Mouse (Mus musculus) CH12.LX (cell line): ENCODE measurements around the gene Drg2. TPM values are rescaled to one million over a fixed set of nuclear protein-coding genes. Genes with fewer than 3 reads are reported as not detected.

ENCODE experiments used
- DNase-seq: peaks from one replicate; pipeline ENCODE4 v3.0.0-alpha.2; 2013; ENCODE audit errors: extremely low read depth
- H3K27ac ChIP-seq: 2 replicates; pipeline ENCODE4 v1.5.1; 2012; ENCODE audit warnings: low read depth, mild to moderate bottlenecking, control low read depth, moderate library complexity; ENCODE audit not compliant: insufficient read depth
- H3K27me3 ChIP-seq: replicated peaks from 2 replicates; pipeline ENCODE3; 2012; ENCODE audit warnings: inconsistent platforms
- H3K36me3 ChIP-seq, 2 experiments: replicated peaks in 1 of 2; 2 replicates each; pipeline versions ENCODE3 to v1.6.1; 2012; ENCODE audit warnings: inconsistent platforms in 1 of 2, low read length in 1 of 2, mild to moderate bottlenecking in 1 of 2, mixed read lengths in 1 of 2, moderate library complexity in 1 of 2; ENCODE audit not compliant: control insufficient read depth in 1 of 2, insufficient read depth in 1 of 2
- H3K4me1 ChIP-seq, 2 experiments: 2 replicates each; pipeline ENCODE4 v1.6.1; 2012; ENCODE audit warnings: inconsistent platforms in 1 of 2, moderate library complexity in 1 of 2; ENCODE audit not compliant: insufficient read depth in 2 of 2, control insufficient read depth in 1 of 2
- H3K4me2 ChIP-seq: 2 replicates; pipeline ENCODE4 v1.6.1; 2012; ENCODE audit warnings: low read depth, mild to moderate bottlenecking, control low read depth; ENCODE audit not compliant: poor library complexity, insufficient read depth, severe bottlenecking
- H3K4me3 ChIP-seq, 3 experiments: fragments of 150-350 bp in 1 of 3; sonication (generic) in 1 of 3; replicated peaks in 1 of 3; 2 replicates each; pipeline versions ENCODE3 to v1.5.1; 2011 to 2012; ENCODE audit warnings: low read depth in 2 of 3, low read length in 2 of 3, mild to moderate bottlenecking in 2 of 3, moderate library complexity in 2 of 3, control low read depth in 1 of 3, improper control_type of control experiment in 1 of 3, inconsistent platforms in 1 of 3, mixed read lengths in 1 of 3; ENCODE audit not compliant: poor library complexity in 1 of 3
- H3K79me2 ChIP-seq: replicated peaks from 2 replicates; pipeline ENCODE4 v1.6.1; 2012; ENCODE audit warnings: mild to moderate bottlenecking, moderate library complexity; ENCODE audit not compliant: control insufficient read depth, poor library complexity, insufficient read depth, severe bottlenecking; ENCODE audit errors: extremely low read depth
- H3K9ac ChIP-seq: 2 replicates; pipeline ENCODE4 v1.6.1; 2012; ENCODE audit warnings: low read depth, mild to moderate bottlenecking, control low read depth, moderate library complexity; ENCODE audit not compliant: insufficient read depth
- H3K9me3 ChIP-seq: replicated peaks from 2 replicates; pipeline ENCODE3; 2012; ENCODE audit warnings: low read length, inconsistent platforms, mixed read lengths
- ETS1 ChIP-seq: conservative IDR thresholded peaks from 2 replicates; pipeline ENCODE4 v1.6.1; 2012; ENCODE audit warnings: low read depth, mild to moderate bottlenecking, inconsistent platforms, low read length, improper control_type of control experiment, moderate library complexity
- GABPA ChIP-seq: IDR thresholded peaks from 2 replicates; pipeline ENCODE4 v1.6.1; 2012; ENCODE audit warnings: low read depth, low read length, improper control_type of control experiment, inconsistent platforms; ENCODE audit not compliant: insufficient replicate concordance
- HCFC1 ChIP-seq: IDR thresholded peaks from 2 replicates; pipeline ENCODE4 v1.6.1; 2012; ENCODE audit warnings: low read depth, mild to moderate bottlenecking, inconsistent platforms, low read length, improper control_type of control experiment
- IRF4 ChIP-seq: IDR thresholded peaks from 2 replicates; pipeline ENCODE4 v1.6.1; 2014; ENCODE audit warnings: low read depth, mild to moderate bottlenecking, inconsistent platforms, low read length, improper control_type of control experiment
- MAFK ChIP-seq: IDR thresholded peaks from 2 replicates; pipeline ENCODE4 v1.6.1; 2011; ENCODE audit warnings: low read length, improper control_type of control experiment; ENCODE audit not compliant: insufficient replicate concordance
- POLR2A ChIP-seq: IDR thresholded peaks from 2 replicates; pipeline ENCODE4 v1.6.1; 2011; ENCODE audit warnings: low read depth, mild to moderate bottlenecking, improper control_type of control experiment, low read length
- RAD21 ChIP-seq: IDR thresholded peaks from 2 replicates; pipeline ENCODE4 v1.6.1; 2011; ENCODE audit warnings: low read depth, mild to moderate bottlenecking, low read length, improper control_type of control experiment, moderate library complexity
- SMC3 ChIP-seq: IDR thresholded peaks from 2 replicates; pipeline ENCODE4 v1.6.1; 2011; ENCODE audit warnings: low read depth, low read length, improper control_type of control experiment
- UBTF ChIP-seq: IDR thresholded peaks from 2 replicates; pipeline ENCODE4 v1.6.1; 2012; ENCODE audit warnings: low read depth, mild to moderate bottlenecking, inconsistent platforms, low read length, improper control_type of control experiment, moderate library complexity
- USF1 ChIP-seq: IDR thresholded peaks from 2 replicates; pipeline ENCODE4 v1.6.1; 2014; ENCODE audit warnings: low read depth, mild to moderate bottlenecking, inconsistent platforms, low read length, improper control_type of control experiment
- ZMIZ1 ChIP-seq: IDR thresholded peaks from 2 replicates; pipeline ENCODE4 v1.6.1; 2012; ENCODE audit warnings: low read depth, mild to moderate bottlenecking, inconsistent platforms, low read length, improper control_type of control experiment
- dilution Hi-C: fragments of 300-500 bp; cut with MboI; formaldehyde crosslinking; loops from 2 replicates; pipeline ENCODE4 v1.14.3; 2020; ENCODE audit warnings: low sequenced_read_pairs; ENCODE audit not compliant: extremely low pct_unique_long_range_greater_than_20kb, extremely low pct_ligation_motif_present
- in situ Hi-C: fragments of 300-500 bp; cut with MboI; formaldehyde crosslinking; loops from 3 replicates; pipeline ENCODE4 v1.14.3; 2019; ENCODE audit warnings: low sequenced_read_pairs, low pct_ligation_motif_present, low pct_unique_long_range_greater_than_20kb, mixed read lengths
- polyA plus RNA-seq: library from polyadenylated mRNA; unstranded; fragments of >175 nt; gene quantifications from 2 replicates; pipeline ENCODE4 v1.2.1, GENCODE M21; 2012; ENCODE audit warnings: low read depth; ENCODE audit not compliant: insufficient read length
- total RNA-seq, 2 experiments: library from RNA; depleted of rRNA; stranded (reverse); fragments of 300-350 nt in 1 of 2; fragments of >200 nt in 1 of 2; gene quantifications; 2 replicates each; pipeline ENCODE4 v1.2.3; 2012 to 2014

Gene Drg2
- total and polyA plus RNA-seq, 3 experiments = 115 to 155 (median 135) TPM

DNA sequence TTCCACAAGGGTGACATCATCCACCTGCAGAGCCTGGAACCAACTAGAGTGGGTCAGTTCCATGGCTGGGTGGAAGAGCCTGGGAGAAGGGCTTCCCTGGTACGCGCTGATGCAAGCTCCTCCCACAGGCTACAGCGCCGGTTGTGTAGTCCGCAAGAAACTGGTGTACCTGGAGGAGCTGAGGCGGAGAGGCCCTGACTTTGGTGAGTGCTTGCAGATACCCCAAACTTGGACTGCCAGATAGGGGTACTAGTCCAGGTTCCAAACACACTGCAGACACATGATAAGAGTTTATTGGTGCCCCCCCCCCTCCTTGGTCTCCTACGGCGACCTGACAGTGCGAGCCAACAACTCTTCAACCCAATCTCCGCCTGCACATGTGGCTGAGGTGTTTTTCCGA is 54.6 kb downstream of the Drg2 start:
- no peaks in the 10 kb centered on the region for H3K36me3 ChIP-seq
- TF ChIP-seq MAFK = no peak
- TF ChIP-seq ETS1 = no peak
- H3K27me3 ChIP-seq = peaks cover 82% of the 10 kb centered on the region
- no peak overlapping the region for H3K9ac ChIP-seq
- no peaks in the 10 kb centered on the region for H3K4me1 ChIP-seq
- DNase-seq = no peak
- H3K4me2 ChIP-seq = no peak overlapping the region
- dilution Hi-C loops = no loop called here
- no peak overlapping the region for H3K27ac ChIP-seq
- H3K79me2 ChIP-seq = no peaks in the 10 kb centered on the region
- in situ Hi-C loops = no loop called here
- no peaks in the 10 kb centered on the region for H3K9me3 ChIP-seq
- no peak overlapping the region for H3K4me3 ChIP-seq

GRCm38 (mm10) chr11:60509500-60509899 is 55.1 kb downstream of the Drg2 start:
- Histone ChIP-seq H3K4me3 (no peak overlapping the region), H3K4me1 (no peaks in the 10 kb centered on the region), H3K4me2 (no peak overlapping the region), H3K79me2 (no peaks in the 10 kb centered on the region), H3K27me3 (peaks cover 79% of the 10 kb centered on the region), H3K9me3 (no peaks in the 10 kb centered on the region), H3K27ac (no peak overlapping the region), H3K9ac (no peak overlapping the region), H3K36me3 (no peaks in the 10 kb centered on the region)
- TF ChIP-seq POLR2A (no peak), IRF4 (no peak), RAD21 (no peak), USF1 (no peak), HCFC1 (no peak)
- no peak for DNase-seq
- dilution Hi-C loops = no loop called here
- in situ Hi-C loops = no loop called here

DNA sequence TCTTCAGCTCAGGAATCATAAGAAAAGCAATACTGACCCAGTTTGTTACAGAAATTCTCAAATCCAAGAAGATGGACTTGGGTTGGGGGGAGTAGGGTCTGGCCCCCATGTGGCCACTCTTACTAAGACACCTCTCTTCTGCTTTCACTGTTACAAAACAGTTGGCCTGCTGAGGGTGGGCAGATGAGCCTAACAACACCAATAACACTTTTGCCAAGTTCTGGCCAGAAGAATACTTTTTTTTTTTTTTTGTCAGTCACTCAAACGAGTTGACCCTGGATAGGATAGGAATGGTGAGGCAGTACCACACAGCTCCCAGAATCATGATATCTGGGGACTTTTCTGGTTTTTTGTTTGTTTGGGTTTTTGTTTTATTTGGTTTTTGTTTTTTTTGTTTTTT is 57.5 kb downstream of the Drg2 start:
- no peak overlapping the region for H3K9ac ChIP-seq
- H3K4me1 ChIP-seq = no peaks in the 10 kb centered on the region
- dilution Hi-C loops = no loop called here
- TF ChIP-seq MAFK = no peak
- TF ChIP-seq GABPA = no peak
- no peak for TF ChIP-seq UBTF
- TF ChIP-seq ZMIZ1 = no peak
- no peak for TF ChIP-seq SMC3
- no peak for TF ChIP-seq USF1
- no peak for TF ChIP-seq ETS1
- in situ Hi-C loops = no loop called here
- H3K4me2 ChIP-seq = no peak overlapping the region
- H3K9me3 ChIP-seq = peaks cover 3% of the 10 kb centered on the region
- H3K36me3 ChIP-seq = no peaks in the 10 kb centered on the region
- H3K27ac ChIP-seq = no peak overlapping the region
- H3K79me2 ChIP-seq = no peaks in the 10 kb centered on the region
- H3K27me3 ChIP-seq = peaks cover 64% of the 10 kb centered on the region
- H3K4me3 ChIP-seq = no peak overlapping the region
- no peak for DNase-seq
